Mouse (Mus musculus) gastrocnemius, adult 8-10 months (tissue): ENCODE results near the gene Mark2. TPM values are rescaled to one million over a fixed set of nuclear protein-coding genes. Genes with fewer than 3 reads are reported as not detected.

Experiments used
- DNase-seq, 2 experiments: peaks; one replicate each; pipeline ENCODE4 v3.0.0; 2022; ENCODE audit warnings: low spot score in 2 of 2
- total RNA-seq, 4 experiments: library from RNA; stranded (reverse); gene quantifications; 2 replicates each; pipeline ENCODE4 v1.2.4; 2022

Mark2 gene
- total RNA-seq, 4 experiments from 2014 or later, result 31.8 to 40.1 (median 35.2) TPM

DNA sequence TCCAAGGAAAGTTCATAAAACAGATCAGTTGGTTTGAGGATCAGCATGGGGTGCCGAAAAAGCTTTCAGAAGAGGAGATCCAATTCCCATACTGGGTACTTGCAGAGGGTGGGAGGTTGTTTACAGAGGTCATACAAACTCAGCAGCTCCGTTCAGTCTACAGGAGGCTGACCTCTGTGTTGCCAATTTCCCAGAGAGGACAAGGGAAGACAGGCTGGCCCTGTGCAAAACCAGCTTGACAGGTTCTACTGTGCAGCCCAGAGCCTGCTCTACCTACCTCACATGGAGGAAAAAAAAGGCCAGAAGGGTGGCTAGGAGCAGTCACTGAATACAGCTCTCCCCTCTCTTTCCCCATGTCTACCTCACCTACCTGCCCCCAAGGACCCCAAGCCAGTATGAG is 7.6 kb downstream of the Mark2 start:
- DNase-seq, result no peak

- DNase-seq, result no peak
These were observed 20.3 kb downstream of the Mark2 start for GRCm38 (mm10) chr19:7321391-7321790.

DNA sequence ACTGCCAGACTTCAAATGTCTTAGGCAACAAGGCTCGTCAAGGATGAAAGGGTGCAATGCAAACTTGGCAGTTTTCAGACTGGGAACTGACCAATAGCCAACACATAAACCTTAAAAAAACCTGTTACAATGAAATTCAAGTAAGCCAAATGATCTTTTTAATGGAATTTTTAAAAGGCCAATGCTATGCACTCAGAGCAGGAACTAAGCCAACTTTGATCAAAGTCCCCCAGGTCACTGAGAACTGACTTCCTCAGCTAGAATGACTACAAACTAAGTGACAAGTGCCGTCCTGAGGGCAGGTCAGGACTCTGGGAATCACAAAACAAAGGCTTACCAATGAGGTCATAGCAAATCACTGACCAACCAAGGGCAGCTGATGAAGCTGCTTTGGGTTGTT is 21.5 kb downstream of the Mark2 start:
- DNase-seq, result no peak

DNA sequence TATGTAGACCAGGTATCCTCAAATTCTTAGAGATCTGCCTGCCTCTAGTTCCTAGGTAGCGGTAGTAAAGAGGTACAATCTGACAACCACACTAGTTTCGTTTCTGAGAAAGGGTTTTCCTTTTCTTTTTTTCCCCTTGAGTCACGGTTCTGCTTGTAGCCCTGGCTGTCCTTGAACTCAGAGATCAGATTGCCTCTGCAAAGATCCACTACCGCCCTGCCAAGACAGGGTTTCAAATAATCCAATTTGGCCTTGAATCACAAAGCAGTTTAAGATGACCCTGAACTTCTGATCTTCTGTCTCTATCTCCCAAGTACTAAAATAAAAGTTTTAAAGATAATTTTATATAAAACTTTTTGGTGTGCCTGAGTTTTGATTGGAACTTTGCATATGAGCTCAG is 23.9 kb downstream of the Mark2 start:
- DNase-seq, result no peak

DNA sequence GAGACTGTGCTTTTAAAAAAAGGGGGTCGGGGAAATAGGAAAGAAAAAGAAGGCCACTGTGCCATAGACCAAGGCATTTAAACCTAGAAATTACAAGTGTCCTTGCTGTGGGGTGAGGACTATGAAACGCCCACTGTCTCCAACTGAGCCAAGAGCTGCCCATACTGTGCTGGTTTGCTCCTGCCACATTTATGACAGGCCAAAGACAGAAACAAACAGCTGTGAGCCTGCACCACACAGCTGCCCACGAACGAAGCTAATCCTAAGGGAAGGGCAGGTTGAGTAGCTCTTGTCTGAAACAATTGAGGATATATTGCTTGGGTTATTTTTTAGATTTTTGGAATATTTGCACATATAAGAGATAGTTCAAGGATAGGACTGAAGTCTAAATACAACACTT is 24.8 kb downstream of the Mark2 start:
- DNase-seq, result no peak

DNA sequence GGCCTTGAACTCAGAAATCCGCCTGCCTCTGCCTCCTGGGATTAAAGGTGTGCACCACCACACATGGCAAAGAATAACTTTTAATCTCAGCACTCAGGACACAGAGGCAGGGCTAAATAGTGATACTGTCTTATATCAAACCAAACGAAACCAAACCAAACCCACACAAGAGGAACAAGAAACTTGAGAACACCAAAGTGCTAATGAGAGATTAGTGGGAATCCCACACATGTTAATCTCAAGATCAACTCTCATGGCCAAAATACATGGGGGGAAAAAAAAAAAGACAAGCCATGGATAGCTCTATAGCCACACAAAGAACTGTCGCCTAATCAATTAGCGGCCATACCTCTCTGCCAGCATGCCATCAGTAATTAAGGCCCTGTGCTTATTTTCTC is 26.1 kb downstream of the Mark2 start:
- no peak for DNase-seq

DNA sequence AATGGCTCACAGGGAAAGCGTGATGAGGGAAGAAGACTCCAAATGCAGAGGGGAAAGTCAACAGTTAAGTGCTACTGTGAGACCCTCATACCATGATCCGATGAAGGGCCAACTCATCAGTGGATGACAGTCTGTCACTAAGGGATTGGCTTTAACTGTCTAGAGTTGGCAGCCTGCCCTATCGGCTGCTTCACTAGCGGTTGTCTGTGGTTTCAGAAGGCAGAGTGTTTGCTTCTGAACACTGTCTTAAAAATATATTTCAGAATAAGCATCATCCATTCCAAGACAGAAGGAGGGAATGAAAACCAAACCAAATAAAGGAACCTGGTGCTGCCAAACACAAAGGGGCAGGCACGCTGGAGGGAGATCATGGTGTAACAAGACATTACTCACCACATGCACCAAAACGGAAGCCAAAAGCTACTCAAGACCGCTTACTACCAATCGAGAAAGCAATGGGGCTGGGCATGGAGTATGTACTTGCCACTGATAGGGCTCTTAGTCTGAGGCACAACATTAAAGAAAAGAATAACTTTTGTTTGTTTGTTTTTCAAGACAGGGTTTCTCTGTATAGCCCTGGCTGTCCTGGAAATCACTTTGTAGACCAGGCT is 26.6 kb downstream of the Mark2 start:
- no peak for DNase-seq

- DNase-seq, result no peak
These were observed 28.0 kb downstream of the Mark2 start for GRCm38 (mm10) chr19:7313660-7314059.

DNA sequence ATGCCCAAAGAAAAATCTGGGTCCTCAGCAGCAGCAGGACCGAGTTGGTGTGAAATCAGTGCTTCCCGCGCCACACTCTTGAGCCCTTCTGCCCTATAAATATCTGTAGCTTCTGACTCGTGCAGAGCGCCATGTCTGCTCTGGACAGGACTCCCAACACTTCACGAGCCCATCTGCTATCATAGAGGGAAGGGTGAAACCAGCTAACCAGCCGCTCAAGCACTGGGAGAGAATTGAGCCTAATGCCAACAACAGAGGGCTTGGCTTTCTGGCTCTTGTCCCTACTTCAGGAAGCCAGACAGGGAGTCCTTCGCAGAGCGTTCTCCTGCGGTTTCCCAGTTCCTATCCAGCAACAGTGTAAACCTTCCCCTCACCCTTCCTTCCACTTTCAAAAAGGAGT is 30.4 kb downstream of the Mark2 start:
- no peak for DNase-seq

DNA sequence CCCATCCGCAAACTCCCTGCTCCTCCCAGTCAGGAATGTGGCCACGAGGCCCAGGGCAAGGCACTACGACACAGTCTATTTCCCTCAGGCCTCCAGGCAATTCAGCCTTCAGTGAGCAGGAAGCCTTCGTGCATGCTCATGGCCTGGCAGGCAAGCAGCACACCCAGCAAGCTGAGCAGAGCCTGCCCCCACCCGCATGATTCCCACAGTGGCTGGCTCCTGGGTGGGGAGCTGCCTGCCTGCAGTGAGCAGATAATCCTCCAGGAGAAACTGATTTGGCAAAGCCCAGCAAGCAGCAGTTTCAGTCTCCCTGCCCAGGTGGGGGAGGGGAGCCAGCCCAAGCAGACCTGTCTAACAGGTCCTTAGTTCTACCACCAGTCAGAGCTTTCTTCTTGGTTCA is 31.0 kb downstream of the Mark2 start:
- DNase-seq, result peak in 1 of 2 experiments; percentile 36

DNA sequence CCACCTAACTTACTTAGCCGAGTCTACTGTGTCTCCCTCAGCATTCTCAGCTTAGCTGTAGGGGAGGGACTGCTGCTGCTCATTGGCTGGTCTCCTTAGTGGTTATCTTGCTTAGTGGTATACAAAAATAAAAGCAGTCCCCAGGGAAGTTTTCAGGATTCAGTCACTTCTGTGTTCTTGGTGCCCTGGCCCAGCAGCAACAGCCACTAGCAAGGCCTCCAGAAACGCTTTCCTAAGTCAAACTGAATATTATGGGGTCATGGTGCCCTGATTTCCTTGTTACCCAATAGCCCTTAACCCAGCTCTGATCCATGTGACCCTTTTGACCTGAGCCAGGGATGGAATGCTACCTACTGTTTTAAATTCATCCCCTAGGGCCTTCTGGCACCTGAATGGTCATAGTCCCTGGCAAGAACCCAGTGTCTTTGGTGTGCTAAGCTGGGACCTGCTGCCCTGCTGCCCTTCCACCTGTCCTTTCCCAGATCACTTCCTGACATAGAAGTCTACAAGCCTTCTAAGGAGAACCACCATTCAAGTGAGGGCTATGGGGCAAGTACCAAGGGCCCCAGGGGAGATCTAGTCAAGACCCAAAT is 31.8 kb downstream of the Mark2 start:
- DNase-seq, result no peak

DNA sequence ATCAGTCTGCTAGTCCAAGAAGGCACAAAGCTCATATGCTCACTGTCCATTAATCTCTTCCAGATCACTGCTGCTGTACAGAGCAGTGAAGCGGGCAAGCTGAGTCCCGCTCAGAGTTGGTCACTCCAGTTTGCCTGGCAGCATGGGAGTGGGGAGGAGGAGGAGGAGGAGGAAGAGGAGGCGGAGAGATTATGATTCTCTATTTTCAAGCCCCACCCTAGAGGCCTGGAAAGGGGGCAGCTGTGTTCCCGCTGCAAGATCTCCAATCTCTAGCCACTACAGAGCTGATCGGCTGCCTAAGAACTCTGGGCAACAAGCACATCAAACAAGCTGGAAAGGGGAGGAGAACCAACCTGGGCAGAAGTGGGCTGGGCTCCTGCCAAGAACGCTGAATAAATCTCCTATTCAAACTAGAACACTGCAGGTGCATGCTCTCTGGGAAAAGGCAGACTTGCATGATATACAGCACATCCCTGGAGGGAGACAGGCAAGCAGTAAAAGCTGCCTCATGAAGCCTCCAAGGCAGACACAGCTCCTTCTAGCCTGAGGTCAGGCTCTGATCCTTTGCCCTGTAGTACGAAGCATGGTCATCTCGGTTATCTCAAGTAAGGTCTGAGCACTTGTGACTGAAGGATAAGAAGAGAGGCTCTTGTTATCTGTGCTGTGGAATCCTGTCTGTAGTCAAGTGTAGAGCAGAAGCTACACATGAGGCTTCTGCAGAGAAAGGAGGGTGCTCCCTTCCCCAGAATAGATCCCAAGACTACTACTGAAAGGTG is 33.5 kb downstream of the Mark2 start:
- DNase-seq, result no peak

- DNase-seq, result peak; percentile 53 to 78
These were observed 34.7 kb downstream of the Mark2 start for GRCm38 (mm10) chr19:7306968-7307367.

DNA sequence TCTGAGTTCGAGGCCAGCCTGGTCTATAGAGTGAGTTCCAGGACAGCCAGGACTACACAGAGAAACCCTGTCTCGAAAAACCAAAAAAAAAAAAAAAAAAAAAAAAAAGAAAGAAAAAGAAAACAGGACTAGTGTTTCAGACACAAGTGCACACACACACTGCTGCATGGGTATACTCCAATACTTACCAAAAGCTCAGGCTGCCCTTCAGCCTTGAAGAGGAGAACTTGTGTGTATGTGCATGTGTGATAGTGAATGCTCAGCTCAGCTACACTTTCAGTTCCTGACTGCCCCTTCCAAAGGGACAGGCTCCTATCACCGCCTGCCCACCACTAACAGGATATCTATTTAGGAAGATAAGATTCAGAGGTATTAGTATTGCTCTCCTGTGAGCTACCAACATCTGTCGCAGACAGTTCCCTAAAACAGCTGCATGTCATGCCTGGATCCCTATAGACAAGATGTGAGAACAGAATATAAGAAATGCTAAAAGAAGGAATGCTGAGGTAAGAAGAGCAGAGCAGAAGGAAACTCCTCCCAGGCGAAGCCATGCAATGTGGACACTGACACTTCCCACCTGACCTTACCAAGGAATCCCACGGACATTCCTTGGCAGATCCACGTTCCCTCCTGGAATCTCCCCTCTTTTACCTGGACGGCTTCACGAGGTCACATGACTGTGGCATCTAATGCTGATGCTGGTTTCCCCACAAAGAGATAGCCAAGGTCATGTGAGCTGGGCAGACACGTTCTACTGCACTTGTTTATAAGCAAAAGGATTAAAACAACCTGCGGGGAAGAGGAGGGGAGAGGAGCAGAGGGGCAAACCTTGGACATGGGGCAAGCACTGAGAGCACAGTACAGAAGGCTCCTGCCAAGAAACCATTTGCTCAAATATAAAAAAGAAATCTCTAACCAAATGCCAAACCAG is 36.0 kb downstream of the Mark2 start:
- DNase-seq, result no peak

- DNase-seq, result no peak
These were observed 36.9 kb downstream of the Mark2 start for GRCm38 (mm10) chr19:7304801-7305200.

- DNase-seq, result no peak
These were observed 37.9 kb downstream of the Mark2 start for GRCm38 (mm10) chr19:7303796-7304195.

GRCm38 (mm10) chr19:7302493-7302797 is 39.2 kb downstream of the Mark2 start:
- no peak for DNase-seq

DNA sequence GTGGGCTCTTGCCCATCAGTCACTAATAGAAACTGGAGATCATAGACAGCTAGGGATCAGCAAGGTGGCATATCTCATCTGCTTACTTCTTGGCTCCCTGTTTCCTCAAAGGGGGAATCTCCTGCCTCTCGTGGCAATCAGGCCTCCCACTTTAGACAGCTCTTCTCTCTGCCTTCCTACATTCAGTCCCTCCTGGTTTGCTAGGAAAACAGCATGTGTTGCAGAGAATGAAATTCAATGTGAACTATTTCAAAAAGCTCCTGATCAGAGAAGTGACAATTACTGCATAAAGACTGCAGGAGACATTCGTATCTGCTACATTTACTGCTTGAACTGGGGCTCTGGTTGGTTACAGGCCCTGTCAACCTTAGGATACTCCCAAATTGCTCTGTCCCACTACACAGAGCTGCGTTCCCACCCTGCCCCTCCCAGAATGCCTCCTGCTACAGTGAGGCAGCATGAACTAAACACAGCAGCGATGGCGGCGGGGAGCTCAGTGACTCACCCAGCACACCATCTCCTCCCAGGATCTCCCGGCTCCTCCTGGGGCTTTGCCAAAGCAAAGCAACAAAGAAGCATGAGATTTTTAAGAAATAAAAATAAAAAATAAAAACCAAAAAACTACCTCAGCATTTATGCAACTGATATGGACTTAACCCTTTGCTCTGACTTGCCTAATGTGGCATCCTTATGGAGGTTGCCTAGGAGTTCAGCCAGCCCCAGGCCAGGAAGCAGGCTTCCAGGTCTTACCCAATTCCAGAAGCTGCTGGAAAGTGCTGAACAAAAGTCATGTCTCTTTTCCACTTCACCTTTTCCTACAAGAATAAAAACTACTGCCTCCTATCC is 39.8 kb downstream of the Mark2 start:
- no peak for DNase-seq

DNA sequence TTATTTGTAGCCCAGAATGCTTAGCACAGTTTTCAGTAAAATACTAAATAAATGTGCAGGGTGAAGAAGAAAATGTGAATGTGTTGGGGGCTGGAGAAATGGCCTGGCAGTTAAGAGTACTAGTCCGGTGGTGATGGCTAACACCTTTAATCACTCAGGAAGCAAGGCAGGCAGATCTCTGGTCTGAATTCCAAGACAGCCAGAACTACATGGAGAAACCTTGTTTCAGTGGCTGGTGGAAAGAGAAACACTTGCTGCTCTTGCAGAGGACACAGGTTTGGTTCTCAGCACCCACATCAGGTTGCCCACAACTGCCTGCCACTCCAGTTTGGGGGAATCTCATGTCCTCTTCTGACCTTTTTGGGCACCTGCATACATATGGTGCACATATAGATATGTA is 41.6 kb downstream of the Mark2 start:
- no peak for DNase-seq

DNA sequence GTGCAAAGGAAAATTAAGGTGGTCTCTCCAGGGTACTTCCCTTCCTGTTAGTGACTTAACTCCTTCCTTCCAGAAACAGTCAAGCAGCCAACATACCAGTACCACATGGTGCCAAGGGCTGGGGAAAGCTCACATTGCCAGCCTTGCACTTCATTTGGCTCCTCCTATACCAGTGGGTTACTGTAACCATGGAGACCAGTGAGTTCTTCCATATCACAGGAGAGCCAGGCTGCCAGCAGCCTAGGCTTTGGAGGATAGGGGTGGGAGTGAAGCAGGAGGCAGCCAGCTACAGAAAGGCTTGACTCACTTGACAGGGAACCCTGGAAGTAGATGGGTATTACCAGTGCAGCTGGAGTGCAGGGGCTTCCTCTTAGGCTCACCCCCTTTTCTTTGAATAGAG is 42.6 kb downstream of the Mark2 start:
- DNase-seq, result no peak

- DNase-seq, result no peak
These were observed 45.7 kb downstream of the Mark2 start for GRCm38 (mm10) chr19:7295959-7296358.
